Mouse (Mus musculus) embryo, embryonic 9.5 days (tissue): ENCODE results near the gene Jpt2.
A peak's percentile ranks its signal among the peaks of the same experiment; 100 is the strongest.
"Not testable (repeated sequence)": the region's sequence is repeated elsewhere in the genome, so short reads cannot be mapped to it uniquely, and the experiment has no call there.

ENCODE experiments used
- DNase-seq: peaks from one replicate; pipeline ENCODE4 v3.0.0-alpha.2; 2017; ENCODE audit errors: extremely low spot score

Gene Jpt2

GRCm38 (mm10) chr17:24960135-24960851, at the start of gene Jpt2:
Jpt2 (minus strand) TSS chr17:24960689.
- peak; percentile 99 for DNase-seq

GRCm38 (mm10) chr17:25007480-25007879, 47.0 kb upstream of the Jpt2 start:
- DNase-seq, result no peak

GRCm38 (mm10) chr17:25005102-25005501, 44.6 kb upstream of the Jpt2 start:
- no peak for DNase-seq

GRCm38 (mm10) chr17:24994721-24995120, 34.2 kb upstream of the Jpt2 start:
- DNase-seq, result no peak

DNA sequence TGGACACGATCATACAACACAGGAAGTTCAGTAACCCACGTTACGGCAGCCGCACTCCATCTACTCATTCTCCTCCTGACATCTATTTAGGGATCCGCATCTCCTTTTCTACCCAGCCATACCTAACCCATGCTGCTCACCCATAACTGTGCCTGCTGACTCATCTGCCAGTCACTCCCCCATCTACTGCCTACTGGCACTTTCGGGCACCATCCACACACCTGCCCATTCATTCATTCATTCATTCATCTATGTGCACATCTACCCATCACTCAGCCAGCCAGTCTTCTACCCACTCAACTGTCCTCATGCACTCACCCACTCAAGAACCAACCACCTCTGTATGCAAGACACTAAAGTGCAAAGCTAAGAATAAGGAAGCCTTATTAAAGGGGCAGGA, 26.7 kb upstream of the Jpt2 start:
- no peak for DNase-seq

- DNase-seq, result no peak
Observed at GRCm38 (mm10) chr17:24960852-24961715, 595 bp upstream of the Jpt2 start.

GRCm38 (mm10) chr17:24959371-24959770, 1.1 kb downstream of the Jpt2 start:
- peak; percentile 17 for DNase-seq

GRCm38 (mm10) chr17:24953291-24953690, 7.2 kb downstream of the Jpt2 start:
- no peak for DNase-seq

- DNase-seq, result no peak
Observed at GRCm38 (mm10) chr17:24950671-24951070, 9.8 kb downstream of the Jpt2 start.

DNA sequence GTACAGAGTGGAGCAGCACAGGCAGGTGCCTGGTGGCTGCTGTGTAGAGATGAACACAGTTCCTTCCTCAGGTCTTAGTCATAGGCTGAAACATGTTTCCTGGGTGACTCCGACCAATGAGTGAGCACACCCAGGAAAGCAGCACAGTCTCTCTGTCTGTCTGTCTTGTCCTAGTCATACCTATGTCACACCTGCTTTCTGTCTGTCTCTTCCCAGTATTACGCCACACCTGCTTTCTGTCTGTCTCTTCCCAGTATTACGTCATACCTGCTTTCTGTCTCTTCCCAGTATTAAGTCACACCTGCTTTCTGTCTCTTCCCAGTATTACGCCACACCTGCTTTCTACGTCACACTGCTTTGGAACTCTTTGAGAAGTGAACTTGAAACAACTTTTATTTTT, 12.3 kb downstream of the Jpt2 start:
- no peak for DNase-seq

GRCm38 (mm10) chr17:24943589-24943988, 16.9 kb downstream of the Jpt2 start:
- not testable (repeated sequence) for DNase-seq

GRCm38 (mm10) chr17:24943036-24943435, 17.5 kb downstream of the Jpt2 start:
- DNase-seq, result no peak

GRCm38 (mm10) chr17:24942453-24942852, 18.0 kb downstream of the Jpt2 start:
- peak; percentile 13 for DNase-seq

GRCm38 (mm10) chr17:24937266-24937665, 23.2 kb downstream of the Jpt2 start:
- DNase-seq, result no peak

- peak; percentile 91 for DNase-seq
Observed at GRCm38 (mm10) chr17:24936259-24937237, 23.9 kb downstream of the Jpt2 start, which contains the start of gene Mapk8ip3. Mapk8ip3 (minus strand) TSS chr17:24936977.

DNA sequence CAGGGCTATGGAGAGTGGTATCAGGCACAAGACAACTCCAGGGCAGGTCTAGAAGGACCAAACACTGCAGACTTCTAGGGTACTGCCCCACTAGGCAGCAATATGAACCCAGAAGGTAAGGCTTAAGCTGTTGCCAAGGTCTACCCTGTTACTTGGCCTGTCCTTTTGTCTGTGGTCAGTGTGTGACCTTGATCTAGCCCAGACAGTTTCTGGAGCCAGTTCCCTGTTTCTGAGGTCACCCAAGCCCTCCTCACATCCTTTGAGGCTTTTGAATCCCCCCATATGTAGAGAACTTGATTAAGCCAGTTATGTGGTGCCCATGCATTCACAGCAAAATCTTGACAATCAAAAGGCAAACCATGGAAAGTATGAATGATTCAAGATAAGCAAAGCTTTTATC, 24.8 kb downstream of the Jpt2 start:
- DNase-seq, result no peak

DNA sequence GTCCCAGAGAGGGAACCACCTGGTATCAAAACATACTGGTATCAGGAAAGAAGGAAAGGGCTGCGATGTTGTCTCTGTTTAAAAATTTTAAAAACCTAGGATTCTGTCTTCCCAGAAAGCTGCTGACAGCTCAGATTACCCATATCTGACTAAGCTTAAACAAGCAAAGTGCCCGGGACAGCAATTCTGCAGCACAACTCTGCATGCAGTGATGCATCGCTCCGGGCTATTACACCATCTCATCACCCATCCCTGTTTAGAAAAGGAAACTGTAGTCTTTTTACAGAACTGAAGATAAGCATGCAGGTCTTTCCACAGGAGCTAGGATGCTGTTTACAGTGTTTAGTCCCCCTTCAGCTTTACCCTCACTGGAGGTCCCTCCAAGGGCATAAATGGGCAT, 25.6 kb downstream of the Jpt2 start:
- no peak for DNase-seq

GRCm38 (mm10) chr17:24933163-24933562, 27.3 kb downstream of the Jpt2 start:
- no peak for DNase-seq

DNA sequence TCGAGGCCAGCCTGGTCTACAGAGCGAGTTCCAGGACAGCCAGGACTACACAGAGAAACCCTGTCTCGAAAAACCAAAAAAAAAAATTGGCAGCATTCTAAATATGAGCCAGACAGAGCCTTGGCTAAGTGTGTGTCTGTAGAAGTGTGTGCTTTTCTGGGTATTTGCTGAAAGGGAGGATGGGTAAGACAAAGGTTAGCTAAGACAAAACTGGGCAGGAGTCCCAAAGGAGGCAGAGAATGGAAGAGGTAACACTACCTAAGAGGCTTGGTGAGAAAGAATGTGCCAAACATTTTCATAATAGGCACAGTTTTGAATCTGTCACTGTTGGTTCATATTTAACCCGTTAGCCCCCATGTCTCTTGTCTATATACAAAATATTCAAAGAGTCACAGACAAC, 28.1 kb downstream of the Jpt2 start:
- no peak for DNase-seq

DNA sequence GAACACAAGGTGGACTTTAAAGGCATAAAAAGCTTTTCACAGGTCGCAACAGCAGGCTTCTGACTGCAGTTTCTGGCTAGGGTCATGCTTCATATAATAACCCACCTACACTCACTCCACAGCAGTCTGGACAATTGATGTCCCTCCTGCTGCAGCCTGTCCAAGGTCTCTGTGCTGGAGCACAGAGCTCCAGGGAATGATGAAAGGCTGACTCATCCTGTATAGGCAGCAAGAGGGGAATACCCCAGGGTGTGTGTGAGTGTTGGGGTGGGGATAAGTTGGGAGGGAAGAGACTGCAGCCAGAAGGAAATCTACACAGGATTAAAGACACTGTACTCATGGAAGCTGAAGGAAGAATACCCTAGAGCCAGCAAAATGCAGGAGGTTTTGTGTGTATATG, 31.0 kb downstream of the Jpt2 start:
- DNase-seq, result no peak

DNA sequence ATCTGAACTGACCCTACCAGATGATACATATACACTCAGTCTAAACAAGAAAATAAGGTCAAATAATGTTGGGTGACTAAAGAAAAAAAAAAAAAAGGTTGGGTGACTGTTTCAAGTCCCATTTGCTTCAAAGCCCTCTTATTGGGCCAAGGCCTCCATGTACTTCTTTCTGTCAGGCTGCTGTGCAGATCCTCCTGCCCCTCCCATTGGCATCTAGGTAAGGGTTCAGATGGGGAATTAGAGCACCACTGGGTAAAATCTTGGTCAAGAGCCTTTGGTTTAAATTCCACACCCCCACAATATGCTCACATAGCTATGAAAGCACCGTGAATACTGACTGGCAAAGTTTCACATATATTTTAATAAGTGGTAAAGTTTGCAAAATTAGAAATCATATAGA, 37.2 kb downstream of the Jpt2 start:
- no peak for DNase-seq

- DNase-seq, result no peak
Observed at GRCm38 (mm10) chr17:24913984-24914383, 46.5 kb downstream of the Jpt2 start.
